Mouse (Mus musculus) macrophage (primary cell): ENCODE data around the gene Lsm7. TPM values are rescaled to one million over a fixed set of nuclear protein-coding genes. Genes with fewer than 3 reads are reported as not detected.
A peak's percentile ranks its signal among the peaks of the same experiment; 100 is the strongest.

Source experiments
- H3K27ac ChIP-seq: fragments of 350-480 bp; formaldehyde crosslinking; 2 replicates; pipeline ENCODE4 v1.9.0; 2021
- H3K36me3 ChIP-seq: fragments of 350-480 bp; formaldehyde crosslinking; 2 replicates; pipeline ENCODE4 v1.9.0; 2021; ENCODE audit errors: inconsistent target
- H3K4me3 ChIP-seq: fragments of 350-480 bp; formaldehyde crosslinking; 2 replicates; pipeline ENCODE4 v1.9.0; 2021; ENCODE audit errors: inconsistent target
- H3K79me2 ChIP-seq: fragments of 350-480 bp; formaldehyde crosslinking; 2 replicates; pipeline ENCODE4 v1.9.0; 2021; ENCODE audit errors: inconsistent target
- WGBS: methylation state at CpG from one replicate; pipeline ENCODE4 v1.1.7; 2026; ENCODE audit warnings: inconsistent platforms; ENCODE audit not compliant: missing documents; 5-methylcytosine and 5-hydroxymethylcytosine counted together
- polyA plus RNA-seq: library from polyadenylated mRNA; stranded (reverse); fragments of 250-400 nt; gene quantifications from 3 replicates; pipeline ENCODE4 v1.2.4, GENCODE M21; 2018; ENCODE audit warnings: inconsistent platforms

The Lsm7 gene
- polyA plus RNA-seq, 1 experiment from 2014 or later = 32.4 TPM

GRCm38 (mm10) chr10:80857848-80858247 lies 2.8 kb upstream of the Lsm7 start:
- H3K36me3 ChIP-seq = peaks cover 13% of the 10 kb centered on the region; the same call in 1 of the 2 replicates
- WGBS = 91% methylated on average over 3 of the region's 3 CpGs
- no peak overlapping the region for H3K27ac ChIP-seq
- H3K79me2 ChIP-seq = peaks cover 57% of the 10 kb centered on the region
- H3K4me3 ChIP-seq = no peak overlapping the region

DNA sequence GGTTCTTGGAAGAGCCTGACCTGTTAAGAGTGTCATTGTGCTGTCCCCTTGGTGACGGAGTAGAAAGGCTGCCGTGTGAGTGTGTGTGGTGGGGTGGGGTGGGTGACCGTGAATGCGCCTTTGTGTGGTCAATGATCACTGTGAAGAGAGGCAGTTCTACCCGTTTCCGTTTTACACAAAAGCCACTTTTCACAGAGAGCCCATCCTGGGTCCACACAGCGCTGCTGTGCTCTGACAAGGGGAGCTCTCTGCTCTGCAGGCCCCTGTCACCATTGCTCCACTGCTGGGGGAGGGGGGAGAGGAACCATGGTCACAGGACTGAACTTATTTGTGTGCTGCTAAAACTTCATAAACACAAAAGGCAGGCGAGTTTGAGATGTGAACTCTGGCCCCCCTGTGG lies 2.4 kb upstream of the Lsm7 start:
- peaks cover 57% of the 10 kb centered on the region for H3K79me2 ChIP-seq
- no peak overlapping the region for H3K4me3 ChIP-seq
- 87% methylated on average over 8 of the region's 8 CpGs for WGBS
- H3K27ac ChIP-seq = no peak overlapping the region
- H3K36me3 ChIP-seq = peaks cover 14% of the 10 kb centered on the region; the same call in 1 of the 2 replicates

GRCm38 (mm10) chr10:80856908-80857307 lies 1.9 kb upstream of the Lsm7 start:
- H3K79me2 ChIP-seq = peaks cover 57% of the 10 kb centered on the region
- no peak overlapping the region for H3K4me3 ChIP-seq
- no peak overlapping the region for H3K27ac ChIP-seq
- WGBS = 92% methylated on average over 5 of the region's 5 CpGs
- H3K36me3 ChIP-seq = peaks cover 12% of the 10 kb centered on the region; the same call in 1 of the 2 replicates

DNA sequence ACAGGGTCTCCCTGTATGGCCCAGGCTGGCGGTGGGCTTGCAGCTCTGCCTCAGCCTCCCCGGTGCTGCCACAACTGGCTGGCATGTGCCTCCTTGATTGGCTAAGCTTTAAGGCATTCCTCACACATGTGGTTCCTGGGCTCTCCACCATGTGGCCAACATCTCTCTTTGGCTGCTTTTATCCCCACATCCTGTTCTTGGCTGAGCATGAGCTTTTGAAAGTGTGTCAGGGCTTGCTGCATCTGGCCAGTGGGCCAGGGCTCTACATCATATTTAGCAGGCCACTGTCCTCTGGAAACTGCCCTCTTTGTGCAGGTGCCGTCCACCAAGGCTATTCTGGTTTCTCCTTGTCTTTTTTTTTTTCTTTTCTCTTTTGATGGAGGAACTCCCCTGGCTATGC lies 1.3 kb upstream of the Lsm7 start:
- H3K79me2 ChIP-seq = peaks cover 57% of the 10 kb centered on the region
- H3K27ac ChIP-seq = no peak overlapping the region
- no peak overlapping the region for H3K4me3 ChIP-seq
- 40% methylated on average over 3 of the region's 3 CpGs for WGBS
- H3K36me3 ChIP-seq = peaks cover 6% of the 10 kb centered on the region; the same call in 1 of the 2 replicates

- H3K79me2 ChIP-seq = peaks cover 57% of the 10 kb centered on the region
- peak overlapping the region; percentile 33 for H3K4me3 ChIP-seq
- WGBS = 36% methylated on average over 11 of the region's 11 CpGs
- 0 out of 2 replicates have a peak, but pooled peaks cover 5% of the 10 kb centered on the region for H3K36me3 ChIP-seq
- H3K27ac ChIP-seq = no peak overlapping the region
These were observed 702 bp upstream of the Lsm7 start for GRCm38 (mm10) chr10:80855749-80856073.

- Histone ChIP-seq H3K36me3 (0 out of 2 replicates have a peak, but pooled peaks cover 5% of the 10 kb centered on the region), H3K27ac (no peak overlapping the region), H3K79me2 (peaks cover 5% of the 10 kb centered on the region; the same call in 1 of the 2 replicates), H3K4me3 (no peak overlapping the region)
- 8% methylated on average over 10 of the region's 10 CpGs for WGBS
These were observed 6.4 kb downstream of the Lsm7 start for GRCm38 (mm10) chr10:80848571-80848970.

DNA sequence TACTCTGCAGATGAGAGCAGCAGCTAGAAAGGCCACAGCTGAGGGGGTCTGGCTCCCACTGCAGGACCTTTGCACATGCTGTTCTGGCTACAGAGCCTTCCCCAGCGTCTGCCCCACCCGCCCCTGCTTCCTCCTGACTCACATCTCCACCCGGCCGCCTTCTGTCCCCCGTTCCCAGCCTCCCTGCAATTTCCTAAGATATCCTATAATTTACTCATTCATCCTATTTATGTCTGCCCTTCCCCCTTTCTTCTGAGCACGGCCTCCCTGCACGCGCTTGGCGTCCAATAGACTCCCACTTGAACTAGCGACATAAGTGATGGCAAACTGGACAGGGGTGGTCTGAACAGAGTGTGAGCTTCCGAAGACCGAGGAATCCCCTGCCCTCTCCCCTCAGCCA lies 9.3 kb downstream of the Lsm7 start:
- H3K36me3 ChIP-seq = no peaks in the 10 kb centered on the region

GRCm38 (mm10) chr10:80845055-80845693 lies 9.8 kb downstream of the Lsm7 start:
- no peaks in the 10 kb centered on the region for H3K79me2 ChIP-seq
- H3K4me3 ChIP-seq = no peak overlapping the region
- 74% methylated on average over 8 of the region's 8 CpGs for WGBS
- no peak overlapping the region for H3K27ac ChIP-seq
- no peaks in the 10 kb centered on the region for H3K36me3 ChIP-seq

More for the DNA sequence above, 9.3 kb downstream of the Lsm7 start:
- no peak overlapping the region for H3K4me3 ChIP-seq
- WGBS = 90% methylated on average over 12 of the region's 12 CpGs
- H3K79me2 ChIP-seq = no peaks in the 10 kb centered on the region
- H3K27ac ChIP-seq = no peak overlapping the region

GRCm38 (mm10) chr10:80843931-80844547 lies 11.0 kb downstream of the Lsm7 start, which contains the start of gene Lingo3:
Gene Lingo3, minus strand, starts transcription at chr10:80844039.
- Histone ChIP-seq H3K27ac (no peak within 1 kb of the TSS), H3K79me2 (no peaks in the 10 kb centered on the region), H3K36me3 (no peaks in the 10 kb centered on the region), H3K4me3 (no peak within 1 kb of the TSS)
- WGBS = 9% methylated on average over 43 of the region's 51 CpGs

- Histone ChIP-seq H3K27ac (no peak overlapping the region), H3K79me2 (no peaks in the 10 kb centered on the region), H3K4me3 (no peak overlapping the region), H3K36me3 (no peaks in the 10 kb centered on the region)
- 21% methylated on average over 32 of the region's 32 CpGs for WGBS
These were observed 11.7 kb downstream of the Lsm7 start for GRCm38 (mm10) chr10:80843087-80843930.

DNA sequence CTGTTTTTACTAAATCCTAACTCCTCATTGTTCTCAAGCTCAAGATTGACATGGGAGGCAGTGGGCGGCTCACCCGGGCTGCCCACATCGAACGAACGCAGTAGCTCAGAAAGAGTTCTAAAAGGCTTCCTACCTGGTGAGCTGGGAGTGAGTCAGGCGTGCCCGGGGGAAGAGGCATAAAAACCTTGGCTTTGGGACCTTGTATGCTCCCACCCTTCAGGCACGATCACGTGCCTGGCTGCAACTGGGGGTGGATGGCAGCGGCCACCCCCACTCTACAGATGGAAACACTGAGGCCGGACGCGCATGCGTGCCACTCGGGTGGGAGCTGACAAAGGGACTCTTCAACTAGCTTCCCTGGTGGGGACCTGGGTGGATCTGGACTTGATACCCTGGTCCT lies 12.7 kb downstream of the Lsm7 start:
- 87% methylated on average over 15 of the region's 15 CpGs for WGBS
- Histone ChIP-seq H3K4me3 (no peak overlapping the region), H3K79me2 (no peaks in the 10 kb centered on the region), H3K27ac (no peak overlapping the region), H3K36me3 (no peaks in the 10 kb centered on the region)

DNA sequence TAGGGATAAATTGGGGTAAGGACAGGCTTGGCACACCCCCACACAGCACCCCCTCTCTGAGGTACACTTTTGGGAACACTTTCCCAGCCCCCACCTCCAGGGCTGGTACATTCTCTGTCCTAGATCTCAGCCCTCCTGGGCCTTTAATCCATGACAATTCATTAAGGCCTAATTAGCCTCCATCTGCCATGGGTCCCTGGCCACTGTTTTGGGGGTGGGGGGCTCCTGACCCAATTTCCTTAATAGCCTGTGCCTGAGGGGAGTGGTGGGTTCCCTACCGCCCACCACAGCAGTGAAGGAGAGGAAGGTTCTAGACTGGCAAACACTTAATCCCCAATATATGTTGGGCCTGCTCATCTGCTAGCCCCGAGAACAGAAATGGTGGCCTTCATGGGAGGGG lies 13.3 kb downstream of the Lsm7 start:
- Histone ChIP-seq H3K4me3 (no peak overlapping the region), H3K36me3 (no peaks in the 10 kb centered on the region), H3K79me2 (no peaks in the 10 kb centered on the region), H3K27ac (no peak overlapping the region)
- WGBS = 95% methylated on average over 2 of the region's 2 CpGs

DNA sequence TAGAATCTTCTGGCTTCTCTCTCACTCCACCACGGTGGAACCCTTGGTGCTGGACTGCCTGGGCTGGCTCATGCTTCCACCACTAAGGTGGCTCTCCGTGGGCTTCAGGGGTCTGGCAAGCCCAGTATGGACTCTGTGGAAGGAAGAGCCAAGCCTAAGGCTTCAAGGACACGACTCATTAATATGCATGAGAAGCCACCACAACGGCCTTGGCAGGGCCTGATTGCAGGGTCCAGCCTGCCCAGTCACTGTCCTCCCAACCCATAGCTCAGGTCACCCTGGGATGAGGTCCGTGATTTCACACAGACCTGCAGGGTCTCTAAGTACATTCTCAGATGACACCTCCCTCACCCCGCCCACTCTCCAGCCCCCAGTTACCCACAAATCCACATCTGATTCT lies 15.2 kb downstream of the Lsm7 start:
- H3K4me3 ChIP-seq = no peak overlapping the region
- 69% methylated on average over 5 of the region's 6 CpGs for WGBS
- H3K27ac ChIP-seq = no peak overlapping the region
- no peaks in the 10 kb centered on the region for H3K79me2 ChIP-seq
- no peaks in the 10 kb centered on the region for H3K36me3 ChIP-seq

- Histone ChIP-seq H3K36me3 (no peaks in the 10 kb centered on the region), H3K79me2 (no peaks in the 10 kb centered on the region), H3K27ac (no peak overlapping the region), H3K4me3 (no peak overlapping the region)
- 72% methylated on average over 2 of the region's 2 CpGs for WGBS
These were observed 16.6 kb downstream of the Lsm7 start for GRCm38 (mm10) chr10:80838346-80838912.
